Mouse (Mus musculus) G1E (cell line): Measurements from ENCODE around the gene Sae1. TPM values are rescaled to one million over a fixed set of nuclear protein-coding genes. Genes with fewer than 3 reads are reported as not detected.
A peak's percentile ranks its signal among the peaks of the same experiment; 100 is the strongest.

Experiments used
- ATAC-seq: 2 replicates; pipeline ENCODE4 v1.8.0; 2016; ENCODE audit warnings: mild to moderate bottlenecking; ENCODE audit not compliant: insufficient number of reproducible peaks, poor library complexity, low FRiP score, severe bottlenecking; ENCODE audit errors: extremely low read depth
- DNase-seq: peaks from one replicate; pipeline ENCODE4 v3.0.0; 2012; ENCODE audit warnings: low spot score
- H3K27me3 ChIP-seq: 2 replicates; pipeline ENCODE4 v1.6.1; 2012; ENCODE audit warnings: mild to moderate bottlenecking, low read length, inconsistent platforms; ENCODE audit not compliant: insufficient read depth
- H3K36me3 ChIP-seq: replicated peaks from 2 replicates; pipeline ENCODE3; 2012; ENCODE audit warnings: mild to moderate bottlenecking, inconsistent platforms
- H3K4me1 ChIP-seq: 2 replicates; pipeline ENCODE4 v1.6.1; 2012; ENCODE audit warnings: low read depth, low read length, inconsistent platforms, mixed read lengths; ENCODE audit not compliant: insufficient read depth
- H3K4me3 ChIP-seq: 2 replicates; pipeline ENCODE4 v1.5.1; 2012; ENCODE audit warnings: low read depth, mild to moderate bottlenecking, inconsistent platforms, low read length, moderate library complexity, mixed read lengths
- H3K9me3 ChIP-seq: replicated peaks from 2 replicates; pipeline ENCODE4 v1.6.1; 2012; ENCODE audit warnings: inconsistent platforms
- CTCF ChIP-seq: IDR thresholded peaks from 2 replicates; pipeline ENCODE4 v1.5.1; 2012; ENCODE audit warnings: low read depth, low read length, inconsistent platforms, mixed read lengths
- GATA1 ChIP-seq: IDR thresholded peaks from 2 replicates; pipeline ENCODE4 v1.6.1; 2012; ENCODE audit warnings: borderline replicate concordance, low read length, inconsistent platforms, mixed read lengths
- GATA2 ChIP-seq: IDR thresholded peaks from 2 replicates; pipeline ENCODE4 v1.6.1; 2012; ENCODE audit warnings: low read depth, low read length, inconsistent platforms, borderline replicate concordance
- POLR2AphosphoS5 ChIP-seq: IDR thresholded peaks from 2 replicates; pipeline ENCODE4 v1.6.1; 2012; ENCODE audit warnings: low read depth, low read length, inconsistent platforms; ENCODE audit not compliant: insufficient replicate concordance
- TAL1 ChIP-seq: conservative IDR thresholded peaks from 2 replicates; pipeline ENCODE4 v1.6.1; 2012; ENCODE audit warnings: low read depth, low read length, inconsistent platforms, mixed read lengths
- polyA plus RNA-seq: library from polyadenylated mRNA; stranded (reverse); fragments of >175 nt; gene quantifications from 2 replicates; pipeline ENCODE4 v1.2.3, GENCODE M21; 2012
- total RNA-seq, 2 experiments: library from RNA; stranded (forward) in 1 of 2; stranded (reverse) in 1 of 2; fragments of 200-1000 nt in 1 of 2; fragments of >200 nt in 1 of 2; fragmentation: Nextera tagmentation in 1 of 2; gene quantifications; 2 replicates each; pipeline ENCODE4 v1.2.3; 2014 to 2017

Sae1 gene
- total and polyA plus RNA-seq, 3 experiments = 49.5 to 383 (median 105) TPM

DNA sequence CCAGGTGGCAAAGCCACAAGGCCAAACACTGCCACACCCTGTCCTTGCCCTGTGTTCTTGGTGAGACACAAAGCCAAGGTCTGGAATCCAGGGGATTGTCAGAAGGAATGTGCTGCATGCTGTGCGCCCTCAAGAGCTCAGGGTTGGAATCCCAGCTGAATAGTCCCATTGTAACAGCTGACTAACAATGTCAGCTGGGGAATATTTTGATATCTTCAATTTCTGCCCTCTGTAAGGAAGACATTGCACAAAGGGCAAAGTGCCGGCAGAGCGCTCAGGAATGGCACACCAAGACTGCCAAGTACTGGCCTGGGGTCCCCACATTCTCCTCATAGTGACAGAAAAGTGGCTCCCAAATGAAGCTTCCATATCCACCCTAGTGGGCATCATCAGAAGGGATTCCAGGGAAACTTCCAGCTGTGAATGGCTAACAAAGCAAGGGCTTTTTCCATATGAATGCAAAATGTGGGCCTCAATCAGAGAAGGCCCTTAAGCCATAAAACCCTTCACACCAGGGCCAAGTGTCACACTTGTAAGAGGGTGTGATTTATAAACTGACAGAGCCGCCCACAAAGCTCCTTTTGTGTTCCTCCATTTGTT is 22.6 kb downstream of the Sae1 start:
- Histone ChIP-seq H3K4me3 (no peak overlapping the region), H3K36me3 (peaks cover 99% of the 10 kb centered on the region), H3K9me3 (no peaks in the 10 kb centered on the region), H3K4me1 (peaks cover 35% of the 10 kb centered on the region), H3K27me3 (no peaks in the 10 kb centered on the region)
- DNase-seq = no peak
- ATAC-seq = no peak
- TF ChIP-seq CTCF (no peak), POLR2AphosphoS5 (no peak), TAL1 (no peak), GATA2 (no peak), GATA1 (no peak)

- ATAC-seq (no peak), DNase-seq (no peak)
- Histone ChIP-seq H3K36me3 (peaks cover 98% of the 10 kb centered on the region), H3K9me3 (no peaks in the 10 kb centered on the region), H3K4me1 (peaks cover 32% of the 10 kb centered on the region), H3K4me3 (no peak overlapping the region), H3K27me3 (no peaks in the 10 kb centered on the region)
- TF ChIP-seq TAL1 = no peak
- TF ChIP-seq POLR2AphosphoS5 = no peak
- TF ChIP-seq GATA2 = no peak
- no peak for TF ChIP-seq GATA1
- TF ChIP-seq CTCF = no peak
Observed at GRCm38 (mm10) chr7:16364319-16364718, 23.3 kb downstream of the Sae1 start.

GRCm38 (mm10) chr7:16357602-16358001 is 30.0 kb downstream of the Sae1 start:
- peaks cover 5% of the 10 kb centered on the region; the same call in 1 of the 2 replicates for H3K4me1 ChIP-seq
- TF ChIP-seq POLR2AphosphoS5 (no peak), CTCF (no peak), GATA1 (no peak), GATA2 (no peak), TAL1 (no peak)
- H3K27me3 ChIP-seq = no peaks in the 10 kb centered on the region
- peaks cover 82% of the 10 kb centered on the region for H3K36me3 ChIP-seq
- ATAC-seq (no peak), DNase-seq (no peak)
- no peak overlapping the region for H3K4me3 ChIP-seq
- H3K9me3 ChIP-seq = no peaks in the 10 kb centered on the region

DNA sequence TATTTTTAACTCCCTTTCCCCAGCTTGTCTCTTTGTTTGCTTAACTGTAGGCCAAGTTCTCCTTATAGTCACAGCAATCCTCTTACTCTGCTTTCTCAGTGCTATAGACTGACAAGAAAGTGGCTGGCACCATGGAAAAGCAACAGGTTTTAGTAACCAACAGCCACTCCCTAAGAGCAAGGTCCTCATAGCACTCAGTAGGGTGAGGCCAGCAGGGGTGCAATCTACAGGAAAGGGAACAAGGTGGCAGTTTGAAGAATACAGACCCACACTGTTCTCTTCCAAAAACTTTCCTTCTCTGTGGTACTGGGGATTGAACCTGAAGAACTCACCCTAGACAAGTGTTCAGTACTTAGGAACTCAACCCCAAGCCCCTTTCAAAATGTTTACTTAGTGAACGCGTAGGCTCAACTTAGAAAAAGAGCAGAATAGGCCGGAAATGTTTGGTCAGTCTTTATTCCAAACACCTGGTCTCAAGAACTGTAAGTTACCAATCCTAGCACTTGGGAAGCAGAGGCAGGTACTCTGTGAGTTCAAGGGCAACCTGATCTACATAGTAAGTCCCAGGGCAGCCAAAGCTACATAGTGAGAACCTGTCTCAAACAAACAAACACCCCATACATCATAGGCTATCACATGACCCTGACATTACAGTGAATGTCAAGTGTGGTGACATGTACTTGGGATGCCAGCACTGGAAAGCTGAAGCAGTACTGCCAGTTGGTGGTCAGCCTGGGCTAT is 31.6 kb downstream of the Sae1 start:
- H3K9me3 ChIP-seq = no peaks in the 10 kb centered on the region
- no peak for DNase-seq
- H3K4me1 ChIP-seq = no peaks in the 10 kb centered on the region
- ATAC-seq = no peak
- peaks cover 82% of the 10 kb centered on the region for H3K36me3 ChIP-seq
- H3K4me3 ChIP-seq = no peak overlapping the region
- TF ChIP-seq GATA1 (no peak), CTCF (no peak), GATA2 (no peak), TAL1 (no peak), POLR2AphosphoS5 (no peak)
- H3K27me3 ChIP-seq = no peaks in the 10 kb centered on the region

DNA sequence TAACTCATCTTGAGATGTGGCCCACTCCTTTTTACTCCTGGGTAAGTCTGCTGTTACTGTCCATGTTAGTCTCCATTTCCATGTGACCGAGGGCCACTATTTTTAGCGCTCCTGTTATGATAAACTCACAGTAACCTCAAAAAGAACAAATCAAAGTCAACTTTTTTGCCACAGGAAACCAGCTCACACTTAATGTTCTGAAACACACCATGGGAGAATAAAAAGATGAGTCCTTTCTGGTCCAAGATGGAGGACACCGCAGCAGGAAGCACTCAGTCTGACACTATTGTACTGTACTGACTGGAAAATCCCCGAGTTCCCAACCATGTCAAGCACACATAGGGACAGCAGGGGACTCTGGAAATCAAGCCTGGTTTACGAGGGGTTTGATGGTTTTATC is 37.6 kb downstream of the Sae1 start:
- H3K27me3 ChIP-seq = no peaks in the 10 kb centered on the region
- peaks cover 76% of the 10 kb centered on the region for H3K36me3 ChIP-seq
- H3K4me3 ChIP-seq = no peak overlapping the region
- TF ChIP-seq TAL1 = no peak
- TF ChIP-seq GATA1 = no peak
- TF ChIP-seq GATA2 = no peak
- TF ChIP-seq POLR2AphosphoS5 = no peak
- TF ChIP-seq CTCF = no peak
- peaks cover 25% of the 10 kb centered on the region for H3K4me1 ChIP-seq
- DNase-seq (no peak), ATAC-seq (no peak)
- H3K9me3 ChIP-seq = no peaks in the 10 kb centered on the region

- Histone ChIP-seq H3K27me3 (no peaks in the 10 kb centered on the region), H3K4me1 (peaks cover 61% of the 10 kb centered on the region), H3K9me3 (no peaks in the 10 kb centered on the region), H3K36me3 (peaks cover 84% of the 10 kb centered on the region), H3K4me3 (peak overlapping the region; percentile 30; the same call in 1 of the 2 replicates)
- DNase-seq (peak; percentile 44), ATAC-seq (peak; percentile 51)
- TF ChIP-seq CTCF (no peak), POLR2AphosphoS5 (no peak), GATA1 (no peak), GATA2 (no peak), TAL1 (no peak)
Observed at GRCm38 (mm10) chr7:16345297-16345696, 42.3 kb downstream of the Sae1 start.
